Mouse (Mus musculus) urinary bladder, postnatal 4 days (tissue): Measurements from ENCODE around the gene Tac2.

Source experiments
- DNase-seq, 2 experiments: peaks; one replicate each; pipeline ENCODE4 v3.0.0; 2021 to 2022; ENCODE audit warnings: low spot score in 2 of 2

Gene Tac2

GRCm38 (mm10) chr10:127725136-127725535 lies 858 bp downstream of the Tac2 start:
- no peak for DNase-seq

DNA sequence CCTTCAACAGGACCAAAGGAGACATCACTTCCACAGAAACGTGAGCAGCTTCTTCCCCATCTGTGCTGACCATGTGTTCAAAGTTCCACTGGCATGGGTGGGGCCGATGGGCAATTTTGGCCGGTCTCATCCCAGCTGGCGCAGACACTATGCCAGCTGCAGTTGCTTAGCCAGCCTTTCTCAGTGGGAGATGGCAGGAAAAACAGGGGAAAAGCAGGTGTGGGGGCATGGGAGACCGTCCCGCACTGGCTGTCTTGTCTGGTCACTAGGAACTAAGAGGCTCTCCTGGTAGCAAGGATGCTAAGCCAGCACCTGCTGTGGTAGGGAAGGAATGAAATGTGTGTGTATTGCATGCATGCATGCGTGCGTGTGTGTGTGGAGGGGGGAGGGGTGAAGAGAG lies 4.2 kb downstream of the Tac2 start:
- DNase-seq: no peak

GRCm38 (mm10) chr10:127730285-127730932 lies 6.1 kb downstream of the Tac2 start:
- no peak for DNase-seq

DNA sequence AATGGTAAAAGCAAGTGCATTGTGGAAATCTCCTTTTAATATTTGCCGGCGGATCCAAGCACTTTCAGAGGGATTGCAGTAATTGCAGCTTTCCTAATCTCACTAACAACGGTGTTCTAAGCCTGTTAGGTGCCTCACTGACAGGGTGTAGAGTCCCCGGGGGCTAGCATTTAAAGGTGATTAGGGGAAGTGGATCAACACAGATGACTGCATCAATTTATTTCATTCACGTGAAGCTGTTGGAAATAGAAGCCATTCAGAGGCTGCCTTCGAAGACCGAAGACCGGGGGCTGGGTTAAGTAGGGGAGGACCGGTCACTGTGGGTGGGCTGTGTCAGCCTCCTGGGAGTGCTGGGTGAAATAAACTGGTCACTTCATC lies 6.6 kb downstream of the Tac2 start:
- no peak for DNase-seq

- no peak for DNase-seq
Measured at GRCm38 (mm10) chr10:127731397-127731796, 7.1 kb downstream of the Tac2 start.

- DNase-seq: no peak
Measured at GRCm38 (mm10) chr10:127734434-127734833, 10.2 kb downstream of the Tac2 start.

GRCm38 (mm10) chr10:127736266-127736665 lies 12.0 kb downstream of the Tac2 start:
- DNase-seq: no peak

GRCm38 (mm10) chr10:127736916-127737315 lies 12.6 kb downstream of the Tac2 start:
- DNase-seq: no peak

GRCm38 (mm10) chr10:127737552-127737951 lies 13.3 kb downstream of the Tac2 start:
- DNase-seq: no peak

DNA sequence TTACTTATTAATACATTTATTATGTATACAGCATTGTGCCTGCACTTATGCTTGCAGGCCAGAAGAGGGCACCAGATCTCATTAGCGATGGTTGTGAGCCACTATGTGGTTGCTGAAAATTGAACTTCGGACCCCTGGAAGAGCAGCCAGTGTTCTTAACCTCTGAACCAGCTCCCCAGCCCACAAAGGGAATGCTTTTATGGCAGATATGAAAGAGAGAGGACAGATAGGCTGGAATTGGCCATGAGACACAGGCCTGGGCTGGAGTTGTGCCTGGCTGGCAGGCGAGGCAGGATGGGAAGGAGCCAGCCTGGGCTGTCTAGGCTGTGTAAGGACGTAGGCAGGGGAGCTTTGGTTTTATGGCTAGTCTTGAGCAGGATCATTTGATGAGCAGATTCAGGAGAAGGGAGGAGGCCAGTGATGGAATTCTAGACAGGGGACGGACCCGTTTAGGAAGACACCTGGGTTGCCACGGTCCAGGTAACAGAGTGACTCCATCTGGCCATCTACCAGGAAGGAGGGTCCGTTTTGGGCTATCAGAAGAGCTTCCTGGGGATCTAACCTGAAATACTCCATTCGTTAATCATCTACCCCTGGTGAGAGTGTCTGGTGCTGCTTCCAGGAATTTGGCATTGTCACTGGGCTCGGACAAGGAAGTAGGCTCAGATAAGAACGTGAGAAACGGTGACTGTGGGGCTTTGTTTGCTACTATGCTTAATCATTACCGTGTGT lies 14.0 kb downstream of the Tac2 start:
- DNase-seq: no peak

DNA sequence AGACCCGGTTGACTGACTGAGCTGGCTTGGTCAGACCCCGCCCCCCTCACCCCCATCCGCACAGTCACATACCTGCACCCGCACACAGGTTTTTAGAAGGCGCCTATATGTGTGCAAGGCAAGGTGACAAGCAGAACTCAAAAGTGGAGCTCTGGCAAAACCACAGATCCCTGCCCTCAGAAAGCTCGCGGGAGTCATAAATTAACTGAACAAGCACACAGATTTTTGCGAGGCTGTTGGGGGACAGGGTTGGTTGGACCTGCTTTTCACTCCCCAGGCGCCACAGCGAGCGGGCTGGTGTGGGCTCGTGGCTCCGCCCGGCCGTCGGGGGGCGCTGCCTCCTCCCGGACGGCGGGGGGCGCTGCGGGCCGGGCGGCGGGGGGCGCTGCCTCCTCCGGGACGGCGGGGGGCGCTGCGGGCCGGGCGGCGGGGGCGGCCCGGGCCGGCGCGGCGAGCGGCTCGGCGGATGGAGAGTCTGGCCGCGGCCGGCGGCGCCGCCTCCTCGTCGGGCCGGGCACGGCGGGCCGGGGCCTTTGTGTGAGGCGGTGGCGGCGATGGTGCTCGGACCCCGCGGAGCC lies 14.9 kb downstream of the Tac2 start, which contains the start of gene Zbtb39:
Gene Zbtb39, plus strand, starts transcription at position 456 of the 578 bp plus-strand sequence.
- peak; percentile 81 to 85 for DNase-seq

DNA sequence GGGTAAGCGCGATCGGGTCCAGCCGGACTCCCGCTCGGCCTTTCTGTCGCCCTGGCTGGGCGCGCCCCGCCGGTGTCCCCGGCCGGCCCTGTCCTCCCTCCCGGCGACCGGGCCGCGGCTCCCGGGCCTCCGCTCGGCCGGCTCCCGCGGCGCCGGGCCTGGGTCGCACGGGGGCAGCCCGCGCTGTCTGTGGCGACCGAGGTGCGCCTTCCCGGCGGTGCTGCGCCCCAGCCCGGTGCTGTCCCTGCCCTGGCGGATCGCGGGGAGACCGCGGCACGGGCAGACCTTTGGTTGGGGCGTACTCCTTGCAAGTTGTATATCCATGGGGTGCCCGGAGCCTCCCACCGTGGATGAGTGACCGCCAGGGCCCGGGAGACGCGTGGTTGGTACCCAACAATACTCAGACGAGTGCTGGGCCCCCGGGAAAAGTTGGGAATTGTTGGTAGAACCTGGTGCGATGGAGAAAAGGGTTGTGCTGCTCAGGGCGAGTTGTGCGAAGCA lies 15.4 kb downstream of the Tac2 start:
- DNase-seq: peak in 1 of 2 experiments; percentile 32

DNA sequence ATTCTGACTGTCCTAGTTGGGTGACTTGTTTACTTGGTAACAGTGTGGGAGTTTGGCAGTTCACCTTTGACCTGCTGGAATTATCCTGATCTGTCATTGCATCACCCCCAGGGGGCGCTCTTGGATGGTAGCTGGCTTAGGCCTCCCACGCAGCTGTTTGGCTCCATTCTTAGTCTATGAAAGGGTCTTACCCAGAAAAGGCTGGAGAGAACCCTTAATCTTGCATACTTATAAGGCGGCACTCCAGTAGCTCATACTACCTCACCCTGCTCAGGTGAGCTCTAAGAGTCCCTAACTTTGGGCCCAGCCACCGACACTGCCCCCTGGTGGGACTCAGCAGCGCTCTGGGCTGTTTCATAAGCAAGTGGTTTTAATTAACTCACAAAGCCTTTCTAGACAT lies 20.4 kb downstream of the Tac2 start:
- DNase-seq: no peak

DNA sequence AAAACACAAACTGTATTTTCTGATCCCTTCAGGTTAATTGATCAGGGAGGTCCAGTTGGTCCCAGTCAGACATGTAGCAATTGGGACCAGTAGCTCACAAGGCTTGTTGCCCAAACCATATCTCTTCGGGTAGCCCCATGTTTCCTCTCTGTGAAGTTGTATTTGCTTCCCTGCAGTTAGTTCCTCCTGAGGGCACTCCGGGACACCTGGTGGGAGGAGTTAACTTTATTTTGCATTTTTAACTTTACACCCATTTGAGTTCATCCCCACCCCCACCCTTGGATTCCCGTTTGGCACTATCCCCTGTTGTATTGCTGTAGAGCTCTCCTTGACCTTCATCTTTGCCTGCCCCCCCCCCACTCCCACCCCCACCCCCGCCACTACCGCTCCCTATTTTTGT lies 21.6 kb downstream of the Tac2 start:
- DNase-seq: no peak

- DNase-seq: no peak
Measured at GRCm38 (mm10) chr10:127747254-127747653, 23.0 kb downstream of the Tac2 start.

- DNase-seq: peak in 1 of 2 experiments; percentile 43
Measured at GRCm38 (mm10) chr10:127748847-127749612, 24.8 kb downstream of the Tac2 start.

- no peak for DNase-seq
Measured at GRCm38 (mm10) chr10:127750136-127750777, 26.0 kb downstream of the Tac2 start.

- no peak for DNase-seq
Measured at GRCm38 (mm10) chr10:127751548-127751947, 27.3 kb downstream of the Tac2 start, which contains the start of gene Gpr182. TSS of gene Gpr182 (minus strand) at chr10:127751732.

DNA sequence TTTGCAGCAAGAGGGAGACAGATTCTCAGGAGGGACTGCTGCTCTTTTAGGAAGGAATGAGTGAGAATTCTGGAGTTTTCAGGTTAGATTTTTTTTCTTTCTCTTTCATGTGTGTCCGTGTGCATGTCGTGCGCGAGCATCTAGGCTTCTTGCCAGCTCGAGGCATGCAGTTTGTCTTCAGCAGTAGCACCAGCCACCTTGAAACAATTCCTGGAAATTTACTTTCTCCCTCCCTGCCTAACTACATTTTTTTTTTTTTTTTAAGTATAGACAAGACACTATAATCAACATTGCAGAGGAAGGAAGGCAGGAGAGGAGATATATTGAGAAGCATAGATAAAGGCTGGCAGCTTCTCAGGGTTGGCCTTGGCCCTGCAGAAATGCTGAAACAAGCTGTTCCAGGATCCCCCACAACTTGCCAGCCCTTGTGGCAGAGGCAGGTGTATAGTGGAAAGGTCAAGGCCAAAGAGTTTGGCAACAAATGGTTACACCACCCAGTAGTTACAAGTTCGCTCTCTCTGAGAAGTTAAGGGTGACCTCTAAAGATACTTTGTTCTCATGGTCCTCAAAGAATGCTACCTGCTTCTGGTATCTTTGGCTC lies 30.4 kb downstream of the Tac2 start:
- peak in 1 of 2 experiments; percentile 47 for DNase-seq

DNA sequence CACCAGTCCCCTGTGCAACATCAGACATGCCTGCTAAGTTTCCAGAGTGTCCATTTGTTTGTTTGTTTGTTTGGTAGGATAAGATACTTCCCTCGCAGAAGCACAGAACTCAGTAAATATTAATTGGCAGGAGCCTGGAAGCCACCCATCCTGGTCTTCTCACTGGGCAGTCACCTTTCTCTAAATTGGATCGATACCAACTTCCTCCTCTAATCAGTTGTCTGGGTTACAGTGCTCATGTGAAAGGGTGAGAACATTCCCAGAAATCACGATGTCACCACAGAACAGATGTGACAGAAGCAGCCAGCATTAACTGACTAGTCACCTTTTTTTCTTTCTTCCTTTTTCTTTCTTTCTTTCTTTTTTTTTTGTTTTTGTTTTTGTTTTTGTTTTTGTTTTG lies 31.0 kb downstream of the Tac2 start:
- DNase-seq: peak in 1 of 2 experiments; percentile 3
